Mouse (Mus musculus) liver, embryonic 11.5 days (tissue): ENCODE results near the gene Rsu1. TPM values are rescaled to one million over a fixed set of nuclear protein-coding genes. Genes with fewer than 3 reads are reported as not detected.
A peak's percentile ranks its signal among the peaks of the same experiment; 100 is the strongest.
"Not testable (repeated sequence)": the region's sequence is repeated elsewhere in the genome, so short reads cannot be mapped to it uniquely, and the experiment has no call there.

Source experiments
- ATAC-seq: fragments of 200-750 bp; cut with Nextera tagmentation; replicated peaks from 2 replicates; pipeline ENCODE4 v1.8.0; 2017; ENCODE audit warnings: moderate number of reproducible peaks, mild to moderate bottlenecking, moderate TSS enrichment, moderate library complexity; ENCODE audit not compliant: low FRiP score
- DNase-seq: peaks from one replicate; pipeline ENCODE4 v3.0.0-alpha.2; 2017; ENCODE audit warnings: low spot score
- H3K27ac ChIP-seq: fragments of 300-500 bp; sonication (generic); 2 replicates; pipeline ENCODE4 v1.5.1; 2014; ENCODE audit warnings: mild to moderate bottlenecking, low read depth, low read length, control low read depth
- H3K27me3 ChIP-seq: fragments of 300-500 bp; sonication (generic); replicated peaks from 2 replicates; pipeline ENCODE4 v1.6.1; 2014; ENCODE audit warnings: low read length, mixed read lengths; ENCODE audit not compliant: control insufficient read depth, insufficient read depth
- H3K36me3 ChIP-seq: fragments of 300-500 bp; sonication (generic); 2 replicates; pipeline ENCODE4 v1.6.1; 2014; ENCODE audit warnings: mild to moderate bottlenecking, low read length, moderate library complexity, mixed read lengths; ENCODE audit not compliant: control insufficient read depth, insufficient read depth
- H3K4me1 ChIP-seq: fragments of 300-500 bp; sonication (generic); replicated peaks from 2 replicates; pipeline ENCODE4 v1.6.1; 2014; ENCODE audit warnings: low read length, mixed read lengths; ENCODE audit not compliant: control insufficient read depth, insufficient read depth
- H3K4me2 ChIP-seq: fragments of 300-500 bp; sonication (generic); 2 replicates; pipeline ENCODE4 v1.6.1; 2014; ENCODE audit warnings: mild to moderate bottlenecking, control low read depth, moderate library complexity
- H3K4me3 ChIP-seq: fragments of 300-500 bp; sonication (generic); 2 replicates; pipeline ENCODE4 v1.5.1; 2014; ENCODE audit warnings: low read depth, low read length, control low read depth
- H3K9ac ChIP-seq: fragments of 300-500 bp; sonication (generic); 2 replicates; pipeline ENCODE4 v1.6.1; 2014; ENCODE audit warnings: low read depth, low read length, control low read depth
- H3K9me3 ChIP-seq: fragments of 300-500 bp; sonication (generic); 2 replicates; pipeline ENCODE4 v1.6.1; 2016; ENCODE audit warnings: low read length, inconsistent platforms, mixed read lengths; ENCODE audit not compliant: control insufficient read depth
- WGBS: fragments of 180-500 bp; shearing (Covaris S2); extraction: QIAGEN DNeasy Blood & Tissue Kit; methylation state at CpG from one replicate; pipeline ENCODE4 v1.1.7; 2014; 5-methylcytosine and 5-hydroxymethylcytosine counted together
- polyA plus RNA-seq: library from polyadenylated mRNA; unstranded; fragments of >200 nt; fragmentation: Nextera tagmentation; extraction: Ambion mirVana; gene quantifications from 2 replicates; pipeline ENCODE4 v1.2.1, GENCODE M21; 2014

Gene Rsu1
- polyA plus RNA-seq, 1 experiment from 2014 or later = 135 TPM

DNA sequence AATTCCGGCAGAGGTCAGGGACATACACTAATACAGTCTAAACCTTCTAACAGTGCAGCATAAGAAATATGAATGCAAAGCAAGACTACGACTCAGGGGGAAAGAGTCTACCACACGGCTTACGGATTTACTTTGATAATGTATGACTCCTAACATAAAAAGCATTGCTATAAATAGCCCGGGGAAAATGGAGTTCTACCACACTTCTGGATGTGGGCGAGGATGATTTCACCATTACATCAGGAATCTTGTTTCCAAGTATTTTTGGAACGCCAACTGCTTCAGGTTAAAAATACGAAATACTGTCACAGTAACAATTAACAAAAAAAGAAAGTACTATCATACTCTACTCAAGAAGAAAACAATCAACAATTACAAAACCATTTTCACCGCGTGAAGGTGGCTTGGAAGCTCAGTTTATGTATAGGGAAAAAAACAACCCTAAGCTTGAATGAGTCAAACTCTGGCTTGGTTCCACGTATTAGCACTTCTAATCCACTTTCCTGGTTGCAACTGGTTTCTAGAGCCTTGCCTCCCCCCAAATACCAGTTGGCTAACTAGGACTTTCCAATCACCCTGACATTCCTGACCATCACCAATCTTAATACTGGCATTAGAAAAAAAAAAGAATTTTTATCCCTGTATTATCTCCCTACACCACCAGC, 82.3 kb downstream of the Rsu1 start:
- 90% methylated on average over 11 of the region's 11 CpGs for WGBS
- H3K4me3 ChIP-seq = no peak overlapping the region
- H3K27ac ChIP-seq = no peak overlapping the region
- H3K36me3 ChIP-seq = no peaks in the 10 kb centered on the region
- no peaks in the 10 kb centered on the region for H3K27me3 ChIP-seq
- no peaks in the 10 kb centered on the region for H3K9me3 ChIP-seq
- no peak overlapping the region for H3K4me2 ChIP-seq
- no peak for ATAC-seq
- no peak overlapping the region for H3K9ac ChIP-seq
- peaks cover 3% of the 10 kb centered on the region; the same call in 1 of the 2 replicates for H3K4me1 ChIP-seq
- no peak for DNase-seq

DNA sequence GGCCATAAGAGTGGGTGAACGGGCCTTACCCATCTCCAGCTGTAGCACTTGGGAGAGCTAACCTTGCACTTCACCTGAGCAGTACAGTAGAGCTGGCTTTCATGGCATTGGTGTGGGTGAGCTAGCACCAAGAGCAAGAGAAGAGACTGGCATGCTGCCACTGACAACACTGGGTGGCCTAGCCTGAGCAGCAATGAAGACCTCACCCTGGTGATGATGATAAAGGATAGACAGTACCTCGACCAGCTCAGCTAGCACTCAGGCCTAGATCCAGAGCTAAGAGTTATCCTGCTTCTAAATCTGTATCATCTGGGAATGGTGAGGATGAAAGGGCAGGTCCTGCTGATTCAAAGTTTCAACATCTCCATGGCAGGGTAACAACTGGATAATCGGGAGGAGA, 88.1 kb downstream of the Rsu1 start:
- no peaks in the 10 kb centered on the region for H3K36me3 ChIP-seq
- no peak overlapping the region for H3K27ac ChIP-seq
- H3K9me3 ChIP-seq = no peaks in the 10 kb centered on the region
- H3K9ac ChIP-seq = no peak overlapping the region
- no peak overlapping the region for H3K4me3 ChIP-seq
- H3K4me2 ChIP-seq = no peak overlapping the region
- 81% methylated on average over 3 of the region's 3 CpGs for WGBS
- no peak for ATAC-seq
- H3K4me1 ChIP-seq = peaks cover 7% of the 10 kb centered on the region
- H3K27me3 ChIP-seq = no peaks in the 10 kb centered on the region
- no peak for DNase-seq

DNA sequence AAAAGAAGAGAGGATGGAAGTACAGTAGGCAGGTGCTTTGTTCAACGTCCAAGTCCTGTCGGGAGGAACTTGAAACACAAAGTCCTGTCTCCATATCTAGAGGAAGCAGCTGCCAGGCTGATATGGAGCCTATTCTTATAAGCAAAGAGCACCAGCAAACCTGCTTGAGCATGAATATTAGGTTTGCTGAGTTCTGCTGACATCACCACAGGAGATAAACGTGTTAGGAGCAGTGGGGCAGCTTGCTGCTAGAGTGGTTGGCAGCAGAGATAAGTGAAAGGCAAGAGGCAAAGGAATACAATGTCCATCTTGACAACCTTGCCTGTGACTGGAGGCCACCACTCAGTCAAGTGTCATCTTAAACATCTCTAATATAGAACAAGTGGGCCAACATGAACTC, 89.3 kb downstream of the Rsu1 start:
- not testable (repeated sequence) for DNase-seq
- no CpG with 5 or more reads among the region's 3 CpGs for WGBS

DNA sequence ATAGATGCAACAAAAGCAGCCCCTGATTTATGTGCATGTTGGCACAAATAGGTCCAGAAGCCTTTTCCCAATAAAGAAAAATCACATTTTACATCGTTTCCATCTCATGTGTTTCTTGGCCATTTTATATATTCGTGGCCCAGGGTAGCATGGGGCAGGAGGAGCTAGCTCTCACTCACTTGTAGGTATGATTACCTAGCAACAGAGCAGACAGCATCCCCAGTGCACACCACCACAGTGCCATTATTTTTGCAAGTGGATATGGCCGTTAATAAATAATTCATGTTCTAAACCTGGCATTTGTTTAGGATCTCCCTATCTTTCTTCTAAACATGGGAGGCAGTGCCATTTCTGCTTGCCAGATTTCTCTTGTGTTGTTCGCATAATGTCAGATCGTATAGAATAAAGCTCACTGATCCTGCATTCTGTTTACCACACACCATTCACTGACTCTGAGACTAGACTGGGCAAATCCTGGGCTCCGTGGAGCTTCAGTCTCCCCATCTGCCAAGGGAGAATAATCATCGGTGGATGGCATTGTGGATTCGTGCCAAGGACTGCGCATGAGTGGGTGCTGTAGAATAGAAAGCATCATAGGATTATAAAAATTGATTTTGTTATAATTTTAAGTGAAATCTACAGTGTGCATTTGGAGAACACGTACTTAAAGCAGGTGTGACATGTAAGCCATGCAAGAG, 93.4 kb downstream of the Rsu1 start:
- WGBS = 88% methylated on average over 10 of the region's 10 CpGs

More for the DNA sequence above, 89.3 kb downstream of the Rsu1 start:
- H3K36me3 ChIP-seq, H3K4me2 ChIP-seq, H3K4me1 ChIP-seq, H3K9me3 ChIP-seq, H3K27ac ChIP-seq, H3K27me3 ChIP-seq, H3K4me3 ChIP-seq, H3K9ac ChIP-seq: not testable (repeated sequence)
- ATAC-seq = peak; percentile 98

DNA sequence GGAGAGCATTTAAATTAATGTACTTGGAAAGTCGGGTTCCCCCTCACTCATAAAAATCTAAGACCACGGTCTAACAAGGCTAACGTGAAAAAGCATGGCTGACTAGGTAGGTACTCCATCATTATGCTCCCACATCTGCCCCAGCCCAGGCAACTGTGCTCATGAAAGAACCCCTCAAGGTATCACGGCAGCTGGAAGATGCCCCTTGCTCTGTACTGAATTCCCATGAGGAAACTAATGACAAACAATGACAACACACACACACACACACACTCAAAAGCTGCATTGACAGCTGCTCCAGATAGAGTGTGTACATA, 95.0 kb downstream of the Rsu1 start:
- no peak overlapping the region for H3K4me2 ChIP-seq
- no peak for DNase-seq
- H3K27me3 ChIP-seq = no peaks in the 10 kb centered on the region
- no peak overlapping the region for H3K27ac ChIP-seq
- peaks cover 2% of the 10 kb centered on the region; the same call in 1 of the 2 replicates for H3K36me3 ChIP-seq
- 82% methylated on average over 4 of the region's 4 CpGs for WGBS
- no peak overlapping the region for H3K9ac ChIP-seq
- H3K4me3 ChIP-seq = no peak overlapping the region
- no peak for ATAC-seq
- H3K4me1 ChIP-seq = no peaks in the 10 kb centered on the region
- no peaks in the 10 kb centered on the region for H3K9me3 ChIP-seq

More for the DNA sequence above, 93.4 kb downstream of the Rsu1 start:
- H3K4me1 ChIP-seq = peaks cover 4% of the 10 kb centered on the region
- DNase-seq (no peak), ATAC-seq (no peak)
- H3K4me2 ChIP-seq = no peak overlapping the region
- no peak overlapping the region for H3K4me3 ChIP-seq
- no peak overlapping the region for H3K9ac ChIP-seq
- H3K27me3 ChIP-seq = no peaks in the 10 kb centered on the region
- no peak overlapping the region for H3K27ac ChIP-seq
- H3K9me3 ChIP-seq = no peaks in the 10 kb centered on the region
- H3K36me3 ChIP-seq = peaks cover 2% of the 10 kb centered on the region; the same call in 1 of the 2 replicates

DNA sequence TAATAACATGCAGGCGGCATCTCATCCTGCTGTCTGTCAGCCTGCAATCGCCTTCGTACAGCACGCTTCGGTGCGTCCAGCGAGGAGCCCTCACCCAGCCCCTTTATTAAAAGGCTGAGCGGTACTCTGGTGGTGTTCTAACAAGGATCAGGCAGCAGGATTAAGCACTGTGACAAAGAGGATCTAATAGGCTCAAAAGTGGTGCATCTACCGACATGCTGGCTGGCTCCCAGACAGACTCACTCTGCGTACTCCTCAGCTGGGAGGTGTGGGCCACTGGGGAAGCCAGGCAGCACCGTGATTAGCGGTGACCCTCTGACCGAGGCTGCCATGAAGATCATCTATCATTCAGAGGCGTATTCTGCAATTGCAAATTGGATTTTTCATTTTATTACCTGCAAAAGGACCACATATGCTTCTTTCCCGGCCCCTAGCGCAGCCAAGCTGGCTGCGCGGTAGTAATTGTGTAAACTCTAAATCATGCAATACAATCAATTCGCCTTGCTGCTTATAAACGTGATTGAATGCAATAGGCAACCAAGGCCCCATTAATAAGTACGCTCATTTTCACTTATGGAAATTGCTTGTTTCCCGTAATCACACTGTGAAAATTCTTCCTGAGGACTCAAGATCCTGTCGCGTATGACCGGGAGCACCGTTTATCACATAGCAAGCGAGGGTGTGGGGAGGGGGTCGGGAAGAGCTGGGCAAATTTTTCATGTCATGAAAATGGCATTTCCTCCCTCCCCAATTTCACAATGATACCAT, 95.5 kb downstream of the Rsu1 start:
- DNase-seq = no peak
- Histone ChIP-seq H3K9me3 (no peaks in the 10 kb centered on the region), H3K36me3 (peaks cover 2% of the 10 kb centered on the region; the same call in 1 of the 2 replicates), H3K4me1 (no peaks in the 10 kb centered on the region), H3K9ac (no peak overlapping the region), H3K4me3 (no peak overlapping the region), H3K4me2 (no peak overlapping the region), H3K27ac (no peak overlapping the region), H3K27me3 (no peaks in the 10 kb centered on the region)
- ATAC-seq = no peak
- 79% methylated on average over 28 of the region's 28 CpGs for WGBS

DNA sequence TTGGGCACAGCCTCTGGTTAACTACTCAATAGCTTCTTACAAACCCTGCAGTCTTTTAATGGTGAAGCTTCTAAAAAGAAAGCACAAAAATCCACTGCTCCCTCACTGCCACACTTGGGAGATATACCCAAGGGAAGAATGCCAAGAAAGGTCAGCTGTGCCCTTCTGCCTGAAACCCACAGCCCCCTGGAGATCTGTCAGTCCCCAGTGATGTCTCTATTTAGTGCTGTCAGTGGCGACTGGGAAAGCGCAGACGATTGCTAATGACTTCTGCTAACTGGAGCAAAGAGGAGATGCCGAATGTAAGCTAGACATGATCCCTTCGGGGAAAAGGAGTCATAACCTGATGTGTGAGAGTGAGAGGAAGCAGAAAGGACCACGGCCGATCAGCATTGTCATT, 96.8 kb downstream of the Rsu1 start:
- Histone ChIP-seq H3K27ac (no peak overlapping the region), H3K9ac (no peak overlapping the region), H3K4me2 (no peak overlapping the region), H3K4me3 (no peak overlapping the region), H3K9me3 (no peaks in the 10 kb centered on the region), H3K4me1 (no peaks in the 10 kb centered on the region), H3K27me3 (no peaks in the 10 kb centered on the region), H3K36me3 (peaks cover 2% of the 10 kb centered on the region; the same call in 1 of the 2 replicates)
- 85% methylated on average over 7 of the region's 7 CpGs for WGBS
- DNase-seq = no peak
- ATAC-seq = no peak

DNA sequence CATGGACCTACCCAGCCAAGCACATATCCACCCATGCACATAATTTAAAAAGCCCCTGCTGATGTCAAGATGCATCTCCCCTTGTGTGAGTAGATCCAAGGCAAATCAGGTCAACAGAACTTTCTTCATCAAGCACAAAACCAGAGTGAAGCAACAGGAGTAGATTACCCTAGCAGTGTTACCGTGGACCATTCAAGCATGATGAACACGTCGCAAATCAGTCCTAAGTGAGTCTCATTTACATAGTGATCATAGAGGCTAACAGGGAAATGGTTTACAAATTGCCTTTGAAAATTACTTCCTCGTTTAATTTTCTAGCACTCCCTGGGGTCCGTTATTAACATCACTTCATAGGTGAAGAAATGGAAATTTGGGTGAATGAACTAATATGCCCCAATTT, 100.6 kb downstream of the Rsu1 start:
- H3K9ac ChIP-seq = no peak overlapping the region
- H3K9me3 ChIP-seq = no peaks in the 10 kb centered on the region
- no peak overlapping the region for H3K4me3 ChIP-seq
- H3K27me3 ChIP-seq = no peaks in the 10 kb centered on the region
- no peak for DNase-seq
- WGBS = 86% methylated on average over 5 of the region's 5 CpGs
- no peak overlapping the region for H3K27ac ChIP-seq
- ATAC-seq = no peak
- H3K4me1 ChIP-seq = no peaks in the 10 kb centered on the region
- no peak overlapping the region for H3K4me2 ChIP-seq
- H3K36me3 ChIP-seq = peaks cover 2% of the 10 kb centered on the region; the same call in 1 of the 2 replicates
